In genomic region chr10:120777499-120777898, GRCm38 (mm10) we compare ENCODE assay signal across 28 mouse cellular contexts.
DNase-seq lines count a peak whose midpoint lies in the region; ATAC-seq and TF ChIP-seq lines count a peak whose summit lies in the region.
"Had no signal": no experiment of that assay in that cellular context is flagged by ENCODE, and none has a peak within 500 bp of the region (broad histone marks: within the 10 kb centered on the region; RNA-seq: fewer than 3 reads in every experiment).

No protein-coding gene starts in this region.

- no peaks in the 10 kb centered on the region for H3K36me3 ChIP-seq in megakaryocyte, embryonic 14.5 days (replicated peaks; ENCODE audit: low read length)
- H3K36me3 ChIP-seq in lung, postnatal 0 days (ENCODE audit: insufficient read depth, low read length) = no peaks in the 10 kb centered on the region
- H3K36me3 ChIP-seq: embryonic facial prominence, embryonic 15.5 days; forebrain, embryonic 12.5 days; G1E; intestine, embryonic 15.5 days had no signal

- no peak for ATAC-seq in megakaryocyte, adult 5-6 weeks (ENCODE audit: poor library complexity, severe bottlenecking)
- ATAC-seq in lung, postnatal 0 days = no peak
- ATAC-seq: forebrain, embryonic 16.5 days; hindbrain, embryonic 16.5 days; intestine, embryonic 15.5 days had no signal

- no peak overlapping the region for H3K9ac ChIP-seq in lung, postnatal 0 days (replicated peaks; ENCODE audit: low read depth)
- H3K9ac ChIP-seq: embryonic facial prominence, embryonic 15.5 days; forebrain, embryonic 12.5 days; hindbrain, embryonic 13.5 days; intestine, embryonic 15.5 days had no signal

- TF ChIP-seq CTCF in lung, postnatal 0 days (IDR thresholded peaks at IDR 0.05) = no peak

- peaks cover 35% of the 10 kb centered on the region for H3K9me3 ChIP-seq in megakaryocyte, embryonic 14.5 days
- H3K9me3 ChIP-seq in lung, postnatal 0 days (ENCODE audit: low read length) = no peaks in the 10 kb centered on the region
- H3K9me3 ChIP-seq: embryonic facial prominence, embryonic 15.5 days; intestine, embryonic 15.5 days had no signal

- DNase-seq in adrenal gland, adult 2 months = peak; percentile 55
- no peak for DNase-seq in adrenal gland, postnatal 25 days
- peak; percentile 8 for DNase-seq in heart, adult 8-10 months (ENCODE audit: low spot score)
- DNase-seq in heart, adult 9 months (ENCODE audit: low spot score in 2 of 2) = no peak
- no peak for DNase-seq in lung, postnatal 0 days (ENCODE audit: low spot score)
- DNase-seq: adrenal gland, postnatal 14 days; cerebellum, adult 11-12 months; cerebellum, adult 8-10 months; cerebellum, postnatal 10 days; cerebellum, postnatal 36 days; embryo, embryonic 11 days; gastrocnemius, adult 2 months; gastrocnemius, postnatal 14 days; heart, adult 18-20 months; heart, postnatal 10 days; heart, postnatal 36 days; kidney, adult 11 months had no signal

- peak overlapping the region; percentile 38 for H3K4me3 ChIP-seq in megakaryocyte, embryonic 14.5 days (replicated peaks)
- no peak overlapping the region for H3K4me3 ChIP-seq in lung, postnatal 0 days (ENCODE audit: low read depth, low read length)
- H3K4me3 ChIP-seq: embryonic facial prominence, embryonic 15.5 days; forebrain, embryonic 12.5 days; gastrocnemius, adult 2 months; hindbrain, embryonic 10.5 days; hindbrain, embryonic 13.5 days; intestine, embryonic 15.5 days had no signal

- H3K27ac ChIP-seq in lung, postnatal 0 days (ENCODE audit: low read length) = no peak overlapping the region
- H3K27ac ChIP-seq: embryonic facial prominence, embryonic 15.5 days; forebrain, embryonic 12.5 days; gastrocnemius, adult 2 months; hindbrain, embryonic 10.5 days; hindbrain, embryonic 13.5 days; intestine, embryonic 15.5 days had no signal

- TF ChIP-seq EP300 in lung, postnatal 0 days (IDR thresholded peaks at IDR 0.05) = no peak

- peaks cover 19% of the 10 kb centered on the region for H3K4me1 ChIP-seq in megakaryocyte, embryonic 14.5 days
- H3K4me1 ChIP-seq in lung, postnatal 0 days (ENCODE audit: insufficient read depth, low read depth, low read length) = no peaks in the 10 kb centered on the region
- H3K4me1 ChIP-seq: embryonic facial prominence, embryonic 15.5 days; forebrain, embryonic 12.5 days; hindbrain, embryonic 13.5 days; intestine, embryonic 15.5 days had no signal

- no peak overlapping the region for H3K4me2 ChIP-seq in lung, postnatal 0 days (replicated peaks; ENCODE audit: low read depth, low read length)
- H3K4me2 ChIP-seq: embryonic facial prominence, embryonic 15.5 days; forebrain, embryonic 12.5 days; heart, embryonic 11.5 days; hindbrain, embryonic 13.5 days; intestine, embryonic 15.5 days had no signal

- no peaks in the 10 kb centered on the region for H3K27me3 ChIP-seq in megakaryocyte, embryonic 14.5 days (replicated peaks)
- H3K27me3 ChIP-seq in lung, postnatal 0 days (replicated peaks; ENCODE audit: insufficient read depth, low read length) = no peaks in the 10 kb centered on the region
- H3K27me3 ChIP-seq: embryonic facial prominence, embryonic 15.5 days; forebrain, embryonic 12.5 days; hindbrain, embryonic 13.5 days; intestine, embryonic 15.5 days had no signal

- 78% methylated on average over 3 of the region's 3 CpGs for WGBS in lung, postnatal 0 days

Comparison
In these comparisons a context has a peak if more than half of its experiments do, and no peak if none do; other contexts are left out.
1. DNase-seq: peak in adrenal gland, adult 2 months (single experiment) and heart, adult 8-10 months (single experiment); none in adrenal gland, postnatal 25 days (single experiment), heart, adult 9 months (0 of 2) and lung, postnatal 0 days (single experiment).